Mouse (Mus musculus) megakaryocyte-erythroid progenitor cell, adult 5-6 weeks (primary cell): ENCODE measurements at regions not wholly inside any gene's neighbourhood (a gene's known extent, or its start where the extent isn't known, plus 50 kb on each side); places are given as distances from the start of the nearest gene placed in this dataset.

Experiments
- ATAC-seq: replicated peaks from 2 replicates; pipeline ENCODE4 v1.8.0; 2016; ENCODE audit warnings: mild to moderate bottlenecking, inconsistent platforms; ENCODE audit not compliant: severe bottlenecking, poor library complexity, low FRiP score, low TSS enrichment

- no peak for ATAC-seq
Observed at GRCm38 (mm10) chr17:45871666-45872653, 138.3 kb upstream of the 1600014C23Rik start.

- no peak for ATAC-seq
Observed at GRCm38 (mm10) chr17:45871067-45871466, 137.4 kb upstream of the 1600014C23Rik start.

GRCm38 (mm10) chr17:45869014-45869968 lies 135.6 kb upstream of the 1600014C23Rik start:
- no peak for ATAC-seq

- no peak for ATAC-seq
Observed at GRCm38 (mm10) chr17:45868539-45868938, 134.9 kb upstream of the 1600014C23Rik start.

- no peak for ATAC-seq
Observed at GRCm38 (mm10) chr17:45867727-45868126, 134.1 kb upstream of the 1600014C23Rik start.

- no peak for ATAC-seq
Observed at GRCm38 (mm10) chr17:45866876-45867652, 133.4 kb upstream of the 1600014C23Rik start.

- ATAC-seq = no peak
Observed at GRCm38 (mm10) chr17:45866346-45866745, 132.7 kb upstream of the 1600014C23Rik start.

- no peak for ATAC-seq
Observed at GRCm38 (mm10) chr17:45865944-45866343, 132.3 kb upstream of the 1600014C23Rik start.

- ATAC-seq = no peak
Observed at GRCm38 (mm10) chr17:45863471-45864205, 130.0 kb upstream of the 1600014C23Rik start.

- ATAC-seq = no peak
Observed at GRCm38 (mm10) chr17:45863031-45863430, 129.4 kb upstream of the 1600014C23Rik start.

- ATAC-seq = no peak
Observed at GRCm38 (mm10) chr17:45859441-45859840, 125.8 kb upstream of the 1600014C23Rik start.

- no peak for ATAC-seq
Observed at GRCm38 (mm10) chr17:45853931-45854653, 120.4 kb upstream of the 1600014C23Rik start.

- ATAC-seq = no peak
Observed at GRCm38 (mm10) chr17:45852402-45852801, 118.8 kb upstream of the 1600014C23Rik start.

GRCm38 (mm10) chr17:45851723-45852396 lies 118.2 kb upstream of the 1600014C23Rik start:
- no peak for ATAC-seq

GRCm38 (mm10) chr17:45850976-45851375 lies 117.3 kb upstream of the 1600014C23Rik start:
- no peak for ATAC-seq

- ATAC-seq = no peak
Observed at GRCm38 (mm10) chr17:45850174-45850573, 116.5 kb upstream of the 1600014C23Rik start.

GRCm38 (mm10) chr17:45848605-45849004 lies 115.0 kb upstream of the 1600014C23Rik start:
- ATAC-seq = no peak
